Mouse (Mus musculus): ENCODE data around the gene Dusp9.

Gene Dusp9

GRCm38 (mm10) chrX:73672031-73672431, 32.8 kb downstream of the Dusp9 start:
- peak; percentile 91 for DNase-seq

- DNase-seq = peak; percentile 98
Measured at GRCm38 (mm10) chrX:73672879-73673618, 33.8 kb downstream of the Dusp9 start, which contains the start of gene Slc6a8. Slc6a8 (plus strand) TSS chrX:73673150.

- DNase-seq = peak; percentile 75
Measured at GRCm38 (mm10) chrX:73673619-73673967, 34.4 kb downstream of the Dusp9 start.

- DNase-seq = peak; percentile 96
Measured at GRCm38 (mm10) chrX:73673968-73674661, 34.9 kb downstream of the Dusp9 start.

- no peak for DNase-seq
Measured at GRCm38 (mm10) chrX:73675231-73675630, 36.0 kb downstream of the Dusp9 start.

- peak; percentile 84 for DNase-seq
Measured at GRCm38 (mm10) chrX:73676668-73677067, 37.4 kb downstream of the Dusp9 start.

GRCm38 (mm10) chrX:73684156-73684555, 44.9 kb downstream of the Dusp9 start:
- peak; percentile 9 for DNase-seq

- DNase-seq = peak; percentile 65
Measured at GRCm38 (mm10) chrX:73684978-73685377, 45.8 kb downstream of the Dusp9 start.

GRCm38 (mm10) chrX:73685629-73686028, 46.4 kb downstream of the Dusp9 start:
- peak; percentile 96 for DNase-seq

- peak; percentile 94 for DNase-seq
Measured at GRCm38 (mm10) chrX:73690917-73691629, 51.9 kb downstream of the Dusp9 start.

Measured in heart, adult 11 months (tissue).